Mouse (Mus musculus) G1E (cell line): ENCODE data around the gene Tsc1. TPM values are rescaled to one million over a fixed set of nuclear protein-coding genes. Genes with fewer than 3 reads are reported as not detected.

ENCODE experiments used
- ATAC-seq: 2 replicates; pipeline ENCODE4 v1.8.0; 2016; ENCODE audit warnings: mild to moderate bottlenecking; ENCODE audit not compliant: insufficient number of reproducible peaks, poor library complexity, low FRiP score, severe bottlenecking; ENCODE audit errors: extremely low read depth
- DNase-seq: peaks from one replicate; pipeline ENCODE4 v3.0.0; 2012; ENCODE audit warnings: low spot score
- H3K27me3 ChIP-seq: 2 replicates; pipeline ENCODE4 v1.6.1; 2012; ENCODE audit warnings: mild to moderate bottlenecking, low read length, inconsistent platforms; ENCODE audit not compliant: insufficient read depth
- H3K36me3 ChIP-seq: replicated peaks from 2 replicates; pipeline ENCODE3; 2012; ENCODE audit warnings: mild to moderate bottlenecking, inconsistent platforms
- H3K4me1 ChIP-seq: 2 replicates; pipeline ENCODE4 v1.6.1; 2012; ENCODE audit warnings: low read depth, low read length, inconsistent platforms, mixed read lengths; ENCODE audit not compliant: insufficient read depth
- H3K4me3 ChIP-seq: 2 replicates; pipeline ENCODE4 v1.5.1; 2012; ENCODE audit warnings: low read depth, mild to moderate bottlenecking, inconsistent platforms, low read length, moderate library complexity, mixed read lengths
- H3K9me3 ChIP-seq: replicated peaks from 2 replicates; pipeline ENCODE4 v1.6.1; 2012; ENCODE audit warnings: inconsistent platforms
- CTCF ChIP-seq: IDR thresholded peaks from 2 replicates; pipeline ENCODE4 v1.5.1; 2012; ENCODE audit warnings: low read depth, low read length, inconsistent platforms, mixed read lengths
- GATA1 ChIP-seq: IDR thresholded peaks from 2 replicates; pipeline ENCODE4 v1.6.1; 2012; ENCODE audit warnings: borderline replicate concordance, low read length, inconsistent platforms, mixed read lengths
- GATA2 ChIP-seq: IDR thresholded peaks from 2 replicates; pipeline ENCODE4 v1.6.1; 2012; ENCODE audit warnings: low read depth, low read length, inconsistent platforms, borderline replicate concordance
- POLR2AphosphoS5 ChIP-seq: IDR thresholded peaks from 2 replicates; pipeline ENCODE4 v1.6.1; 2012; ENCODE audit warnings: low read depth, low read length, inconsistent platforms; ENCODE audit not compliant: insufficient replicate concordance
- TAL1 ChIP-seq: conservative IDR thresholded peaks from 2 replicates; pipeline ENCODE4 v1.6.1; 2012; ENCODE audit warnings: low read depth, low read length, inconsistent platforms, mixed read lengths
- polyA plus RNA-seq: library from polyadenylated mRNA; stranded (reverse); fragments of >175 nt; gene quantifications from 2 replicates; pipeline ENCODE4 v1.2.3, GENCODE M21; 2012
- total RNA-seq, 2 experiments: library from RNA; stranded (forward) in 1 of 2; stranded (reverse) in 1 of 2; fragments of 200-1000 nt in 1 of 2; fragments of >200 nt in 1 of 2; fragmentation: Nextera tagmentation in 1 of 2; gene quantifications; 2 replicates each; pipeline ENCODE4 v1.2.3; 2014 to 2017

Tsc1 gene
- total and polyA plus RNA-seq, 3 experiments: 5.8 to 35.7 (median 26.6) TPM

DNA sequence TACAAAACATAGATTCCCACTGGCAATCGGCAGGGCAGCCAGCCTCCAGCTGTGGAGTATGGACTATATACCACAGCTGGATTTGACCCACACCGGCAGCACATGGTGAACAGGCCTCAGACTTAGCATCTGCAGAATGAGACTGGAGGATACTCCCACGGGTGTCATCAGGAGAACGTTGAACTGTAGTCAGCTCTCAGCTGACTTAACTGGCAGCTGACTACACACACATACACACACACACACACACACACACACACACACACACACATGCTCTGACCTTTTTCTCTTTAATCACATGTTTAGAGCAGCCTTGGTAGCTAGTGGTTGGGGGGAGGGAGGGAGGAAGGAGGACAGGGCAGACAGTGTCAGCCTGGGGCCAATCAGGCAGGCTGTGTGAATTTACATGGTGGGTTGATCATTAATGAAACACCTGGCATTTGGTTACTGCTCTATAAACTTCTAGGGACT lies 11.1 kb upstream of the Tsc1 start:
- peaks cover 4% of the 10 kb centered on the region; the same call in 1 of the 2 replicates for H3K27me3 ChIP-seq
- H3K4me3 ChIP-seq: no peak overlapping the region
- ATAC-seq (no peak), DNase-seq (no peak)
- no peaks in the 10 kb centered on the region for H3K36me3 ChIP-seq
- TF ChIP-seq GATA1 (no peak), POLR2AphosphoS5 (no peak), TAL1 (no peak), GATA2 (no peak), CTCF (no peak)
- peaks cover 41% of the 10 kb centered on the region for H3K4me1 ChIP-seq
- no peaks in the 10 kb centered on the region for H3K9me3 ChIP-seq

DNA sequence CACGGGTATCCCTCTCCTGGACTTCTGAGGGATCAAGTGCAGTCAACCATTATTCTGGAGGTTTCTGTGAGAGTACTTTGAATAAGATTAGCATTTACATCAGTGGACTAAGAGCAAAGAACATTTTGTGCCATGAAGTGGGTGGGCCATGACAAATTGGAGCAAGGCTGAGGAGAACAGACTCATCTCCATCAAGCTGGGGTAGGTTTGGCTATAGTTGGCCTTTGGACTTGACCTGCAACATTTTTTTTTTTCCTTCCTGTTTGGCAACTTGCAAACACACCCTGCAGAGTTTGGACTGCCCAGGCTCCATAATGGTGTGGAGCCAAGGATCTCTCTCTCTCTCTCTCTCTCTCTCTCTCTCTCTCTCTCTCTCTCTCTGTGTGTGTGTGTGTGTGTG lies 8.4 kb upstream of the Tsc1 start:
- peaks cover 4% of the 10 kb centered on the region for H3K27me3 ChIP-seq

DNA sequence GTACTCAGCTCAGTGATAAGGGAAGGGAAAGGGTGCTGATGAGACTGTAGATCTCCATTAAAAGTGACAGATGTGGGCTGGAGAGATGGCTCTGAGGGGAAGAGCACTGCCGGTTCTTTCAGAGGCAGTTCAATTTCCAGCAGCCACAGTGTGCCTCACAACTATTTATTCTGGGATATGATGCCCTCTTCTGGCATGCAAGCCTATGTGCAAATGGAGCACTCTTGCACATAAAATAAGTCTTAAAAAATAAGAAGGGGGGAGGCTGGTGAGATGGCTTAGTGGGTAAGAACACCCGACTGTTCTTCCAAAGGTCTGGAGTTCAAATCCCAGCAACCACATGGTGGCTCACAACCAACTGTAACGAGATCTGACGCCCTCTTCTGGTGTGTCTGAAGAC lies 7.9 kb upstream of the Tsc1 start:
- Histone ChIP-seq H3K27me3 (peaks cover 4% of the 10 kb centered on the region), H3K4me1 (peaks cover 37% of the 10 kb centered on the region), H3K4me3 (no peak overlapping the region), H3K36me3 (no peaks in the 10 kb centered on the region), H3K9me3 (no peaks in the 10 kb centered on the region)
- TF ChIP-seq GATA1 (no peak), TAL1 (no peak), POLR2AphosphoS5 (no peak), GATA2 (no peak), CTCF (no peak)
- ATAC-seq: no peak
- no peak for DNase-seq

More for the DNA sequence above, 8.4 kb upstream of the Tsc1 start:
- no peak overlapping the region for H3K4me3 ChIP-seq
- ATAC-seq: no peak
- no peaks in the 10 kb centered on the region for H3K9me3 ChIP-seq
- no peaks in the 10 kb centered on the region for H3K36me3 ChIP-seq
- DNase-seq: no peak
- TF ChIP-seq GATA1 (no peak), GATA2 (no peak), TAL1 (no peak)
- peaks cover 36% of the 10 kb centered on the region for H3K4me1 ChIP-seq

DNA sequence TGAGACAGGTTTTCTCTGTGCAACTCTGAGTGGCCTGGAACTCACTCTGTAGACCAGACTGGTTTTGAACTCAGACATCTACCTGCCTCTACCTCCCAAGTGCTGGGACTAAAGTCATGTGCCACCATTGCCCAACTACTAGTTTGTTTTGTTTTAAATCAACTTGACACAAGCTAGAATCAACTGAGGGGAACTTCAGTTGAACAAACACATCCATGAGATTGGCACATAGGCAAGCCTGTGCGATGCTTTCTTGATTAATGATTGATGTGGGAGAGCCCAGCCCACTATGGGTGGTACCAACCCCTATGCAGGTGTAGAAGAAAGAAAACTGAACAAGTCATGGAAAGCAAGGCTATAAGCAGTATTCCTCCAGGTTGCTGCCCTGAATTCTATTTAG lies 5.8 kb upstream of the Tsc1 start:
- Histone ChIP-seq H3K36me3 (no peaks in the 10 kb centered on the region), H3K4me1 (peaks cover 30% of the 10 kb centered on the region), H3K27me3 (peaks cover 4% of the 10 kb centered on the region), H3K4me3 (no peak overlapping the region), H3K9me3 (no peaks in the 10 kb centered on the region)
- no peak for TF ChIP-seq GATA2
- no peak for TF ChIP-seq TAL1
- no peak for TF ChIP-seq GATA1
- no peak for TF ChIP-seq POLR2AphosphoS5
- no peak for TF ChIP-seq CTCF
- DNase-seq: no peak
- no peak for ATAC-seq

DNA sequence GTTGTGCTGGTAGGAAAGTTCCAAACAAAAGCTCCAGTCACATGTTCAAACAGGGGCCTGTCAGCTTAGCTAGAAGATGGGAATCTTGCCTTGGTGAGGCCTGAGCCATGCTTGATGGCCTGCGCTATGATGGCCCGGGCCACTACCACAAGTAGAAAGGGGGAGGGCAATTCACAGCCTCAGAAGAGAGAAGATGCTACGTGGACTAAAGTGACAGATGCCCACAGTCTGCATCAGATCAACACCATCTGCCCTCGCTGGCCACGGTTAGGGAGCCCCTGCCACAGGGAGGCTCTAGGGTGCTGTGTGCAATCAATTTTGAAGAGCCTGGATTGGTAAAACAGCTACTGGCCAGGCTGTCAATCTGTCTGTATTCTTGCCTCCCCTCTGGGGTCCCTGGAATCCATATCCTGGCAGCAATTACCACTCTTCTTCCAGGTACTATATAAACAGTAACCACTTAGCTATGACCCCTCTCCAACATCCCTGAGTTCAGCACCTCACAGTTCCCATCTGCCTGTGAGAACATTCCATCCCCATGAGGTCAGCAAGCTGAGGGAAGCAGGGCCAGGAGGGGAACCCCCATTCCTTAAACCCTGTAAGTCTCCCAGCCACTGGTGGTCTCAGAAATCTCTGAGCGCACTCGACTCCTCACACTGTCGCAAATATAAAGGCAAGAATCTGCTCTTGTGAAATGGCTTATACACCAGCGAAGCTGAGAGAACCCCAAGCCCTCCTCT lies 3.8 kb upstream of the Tsc1 start:
- no peak for TF ChIP-seq GATA1
- TF ChIP-seq CTCF: no peak
- TF ChIP-seq GATA2: no peak
- TF ChIP-seq TAL1: no peak
- TF ChIP-seq POLR2AphosphoS5: no peak
- ATAC-seq: no peak

DNA sequence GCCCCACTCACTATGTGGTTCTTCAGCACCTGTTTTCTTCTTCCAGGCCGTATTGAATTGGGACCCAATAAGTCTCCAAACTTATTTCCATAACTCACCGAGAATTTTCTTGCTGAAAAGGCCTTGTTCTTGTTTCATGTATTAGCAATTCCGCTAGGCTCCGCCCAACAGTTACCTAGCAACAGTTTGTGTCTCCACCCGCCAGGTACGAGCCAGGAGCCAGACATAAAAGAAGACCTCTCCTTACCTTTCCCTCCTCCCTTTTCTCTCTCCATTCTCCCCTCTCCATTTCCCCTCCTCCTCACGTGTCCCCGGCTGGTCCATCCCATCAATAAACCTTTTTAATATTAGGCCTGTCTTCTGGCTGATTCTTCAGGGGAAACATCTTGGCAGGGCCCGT lies 2.7 kb upstream of the Tsc1 start:
- no peak overlapping the region for H3K4me3 ChIP-seq
- TF ChIP-seq CTCF (no peak), TAL1 (no peak), GATA1 (no peak), GATA2 (no peak), POLR2AphosphoS5 (no peak)
- ATAC-seq (no peak), DNase-seq (no peak)
- H3K36me3 ChIP-seq: peaks cover 4% of the 10 kb centered on the region
- no peaks in the 10 kb centered on the region; the same call in none of the 2 replicates for H3K27me3 ChIP-seq
- peaks cover 37% of the 10 kb centered on the region for H3K4me1 ChIP-seq
- H3K9me3 ChIP-seq: no peaks in the 10 kb centered on the region

More for the DNA sequence above, 3.8 kb upstream of the Tsc1 start:
- peaks cover under 1% of the 10 kb centered on the region for H3K27me3 ChIP-seq
- no peaks in the 10 kb centered on the region for H3K36me3 ChIP-seq
- H3K4me1 ChIP-seq: peaks cover 35% of the 10 kb centered on the region
- no peak overlapping the region for H3K4me3 ChIP-seq
- no peaks in the 10 kb centered on the region for H3K9me3 ChIP-seq
- DNase-seq: no peak
